ENCODE assay signal across 8 mouse cellular contexts in the genomic region with DNA sequence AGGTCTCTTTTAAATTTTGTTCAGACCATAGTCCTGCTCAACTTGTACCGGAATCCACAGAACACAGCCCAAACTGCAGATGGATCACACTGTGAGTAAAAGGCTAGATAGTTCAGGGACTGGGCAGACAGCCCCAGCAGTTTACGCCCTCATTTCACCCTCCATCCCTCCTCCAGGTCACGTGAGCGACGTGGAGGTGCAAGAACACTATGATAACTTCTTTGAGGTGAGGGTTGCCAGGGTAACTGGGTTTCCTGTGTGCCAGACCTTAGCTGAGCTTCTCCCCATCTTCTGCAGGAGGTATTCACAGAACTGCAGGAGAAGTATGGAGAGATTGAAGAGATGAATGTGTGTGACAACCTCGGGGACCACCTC. TPM values are rescaled to one million over a fixed set of nuclear protein-coding genes. Genes with fewer than 3 reads are reported as not detected.
DNase-seq lines count a peak whose midpoint lies in the region; ATAC-seq and TF ChIP-seq lines count a peak whose summit lies in the region.

No protein-coding gene starts in this region.

- H3K27ac ChIP-seq in kidney, embryonic 16.5 days (ENCODE audit: low read length), result peak overlapping the region; percentile 99; the same call in 1 of the 2 replicates
- no peak overlapping the region for H3K27ac ChIP-seq in bone marrow macrophage, adult 2 months (ENCODE audit: insufficient read depth, low read depth, low read length)
- H3K27ac ChIP-seq in neural tube, embryonic 12.5 days, result no peak overlapping the region

- no peaks in the 10 kb centered on the region for H3K9me3 ChIP-seq in kidney, embryonic 16.5 days (ENCODE audit: low read length)
- H3K9me3 ChIP-seq in neural tube, embryonic 12.5 days, result no peaks in the 10 kb centered on the region

- DNase-seq in kidney, adult 8-10 months, result no peak
- no peak for DNase-seq in adrenal gland, adult (ENCODE audit: inconsistent age in 2 of 2, low spot score in 1 of 2)
- no peak for DNase-seq in cerebellum, postnatal 10 days
- no peak for DNase-seq in cerebellum, adult 11 months

- H3K27me3 ChIP-seq in kidney, embryonic 16.5 days (ENCODE audit: insufficient read depth, low read length), result no peaks in the 10 kb centered on the region
- no peaks in the 10 kb centered on the region for H3K27me3 ChIP-seq in neural tube, embryonic 12.5 days (replicated peaks)

- ATAC-seq in kidney, embryonic 16.5 days (ENCODE audit: low FRiP score, low TSS enrichment), result no peak
- peak; percentile 48 for ATAC-seq in inflammation-experienced regulatory T-cells, adult 6 months
- no peak for ATAC-seq in neural tube, embryonic 12.5 days (ENCODE audit: low FRiP score, low read depth)

- no peak for TF ChIP-seq CTCF in bone marrow macrophage, adult 2 months (IDR thresholded peaks at IDR 0.05; ENCODE audit: low read depth, low read length)

- H3K4me2 ChIP-seq in kidney, embryonic 16.5 days (replicated peaks; ENCODE audit: low read depth, low read length), result peak overlapping the region; percentile 56
- H3K4me2 ChIP-seq in neural tube, embryonic 12.5 days (replicated peaks), result peak overlapping the region; percentile 81

- H3K36me3 ChIP-seq in kidney, embryonic 16.5 days (ENCODE audit: insufficient read depth, low read length), result peaks cover 35% of the 10 kb centered on the region
- peaks cover 35% of the 10 kb centered on the region for H3K36me3 ChIP-seq in neural tube, embryonic 12.5 days

- peak overlapping the region; percentile 89 for H3K9ac ChIP-seq in kidney, embryonic 16.5 days (replicated peaks; ENCODE audit: low read length)
- H3K9ac ChIP-seq in neural tube, embryonic 12.5 days, result peak overlapping the region; percentile 70

- WGBS in kidney, embryonic 16.5 days, result 21% methylated on average over 6 of the region's 6 CpGs
- 24% methylated on average over 6 of the region's 6 CpGs for WGBS in neural tube, embryonic 12.5 days

- no peak for TF ChIP-seq POLR2A in bone marrow macrophage, adult 2 months (IDR thresholded peaks at IDR 0.05; ENCODE audit: borderline replicate concordance, low read depth, low read length)

- peaks cover 7% of the 10 kb centered on the region for H3K4me1 ChIP-seq in kidney, embryonic 16.5 days (ENCODE audit: insufficient read depth, low read length)
- peaks cover 9% of the 10 kb centered on the region for H3K4me1 ChIP-seq in bone marrow macrophage, adult 2 months (ENCODE audit: control insufficient read depth, insufficient read depth, low read length)
- peaks cover 19% of the 10 kb centered on the region for H3K4me1 ChIP-seq in neural tube, embryonic 12.5 days

- peak overlapping the region; percentile 82 for H3K4me3 ChIP-seq in kidney, embryonic 16.5 days (ENCODE audit: low read length)
- H3K4me3 ChIP-seq in bone marrow macrophage, adult 2 months (ENCODE audit: insufficient read depth, low read length), result peak overlapping the region; percentile 69
- peak overlapping the region; percentile 74 for H3K4me3 ChIP-seq in neural tube, embryonic 12.5 days

RNA-seq across cellular contexts. Expression of gene Psenen, which starts 0.5 kb away (rescaled TPM):
- polyA plus RNA-seq in kidney, embryonic 16.5 days (2015; fragmentation: Nextera tagmentation; extraction: Ambion mirVana), result 142 and 148 TPM in 2 replicates
- 204 and 236 TPM in 2 replicates for polyA plus RNA-seq in bone marrow macrophage, adult 2 months (2012; ENCODE audit: insufficient read depth, insufficient read length, missing spikeins)
- polyA plus RNA-seq in inflammation-experienced regulatory T-cells, adult 6 months (2017; shearing (Covaris generic)), result 100 to 1,000 TPM; 271 to 363 (median 299) TPM
- polyA plus RNA-seq in neural tube, embryonic 12.5 days (2016; fragmentation: Nextera tagmentation; extraction: Ambion mirVana), result 137 and 143 TPM in 2 replicates

RNA-seq across cellular contexts. Expression of gene Gm49396, which starts 0.7 kb away (rescaled TPM):
- polyA plus RNA-seq in kidney, embryonic 16.5 days (2015; fragmentation: Nextera tagmentation; extraction: Ambion mirVana), result 18.2 and 18.9 TPM in 2 replicates
- 7.9 and 12.2 TPM in 2 replicates for polyA plus RNA-seq in bone marrow macrophage, adult 2 months (2012; ENCODE audit: insufficient read depth, insufficient read length, missing spikeins)
- polyA plus RNA-seq in inflammation-experienced regulatory T-cells, adult 6 months (2017; shearing (Covaris generic)), result 10 to 100 TPM; 45.7 to 85.3 (median 82.8) TPM
- polyA plus RNA-seq in neural tube, embryonic 12.5 days (2016; fragmentation: Nextera tagmentation; extraction: Ambion mirVana), result 16.2 and 17.1 TPM in 2 replicates

RNA-seq across cellular contexts. Expression of gene U2af1l4, which starts 0.8 kb away (rescaled TPM):
- 91.6 and 99.4 TPM in 2 replicates for polyA plus RNA-seq in kidney, embryonic 16.5 days (2015; fragmentation: Nextera tagmentation; extraction: Ambion mirVana)
- polyA plus RNA-seq in bone marrow macrophage, adult 2 months (2012; ENCODE audit: insufficient read depth, insufficient read length, missing spikeins), result 62.1 and 74.5 TPM in 2 replicates
- 10 to 100 TPM; 56.1 to 60.5 (median 60.0) TPM for polyA plus RNA-seq in inflammation-experienced regulatory T-cells, adult 6 months (2017; shearing (Covaris generic))
- 83.8 and 87.9 TPM in 2 replicates for polyA plus RNA-seq in neural tube, embryonic 12.5 days (2016; fragmentation: Nextera tagmentation; extraction: Ambion mirVana)

RNA-seq across cellular contexts. Expression of gene Igflr1, which starts 1.3 kb away (rescaled TPM):
- polyA plus RNA-seq in kidney, embryonic 16.5 days (2015; fragmentation: Nextera tagmentation; extraction: Ambion mirVana), result 6.0 and 8.7 TPM in 2 replicates
- 1.3 and 2.1 TPM in 2 replicates for polyA plus RNA-seq in bone marrow macrophage, adult 2 months (2012; ENCODE audit: insufficient read depth, insufficient read length, missing spikeins)
- 100 to 1,000 TPM; 118 to 196 (median 157) TPM for polyA plus RNA-seq in inflammation-experienced regulatory T-cells, adult 6 months (2017; shearing (Covaris generic))
- polyA plus RNA-seq in neural tube, embryonic 12.5 days (2016; fragmentation: Nextera tagmentation; extraction: Ambion mirVana), result 4.1 and 5.7 TPM in 2 replicates

RNA-seq across cellular contexts. Expression of gene Lin37, which starts 4.3 kb away (rescaled TPM):
- 47.0 and 48.1 TPM in 2 replicates for polyA plus RNA-seq in kidney, embryonic 16.5 days (2015; fragmentation: Nextera tagmentation; extraction: Ambion mirVana)
- 29.6 and 44.3 TPM in 2 replicates for polyA plus RNA-seq in bone marrow macrophage, adult 2 months (2012; ENCODE audit: insufficient read depth, insufficient read length, missing spikeins)
- polyA plus RNA-seq in inflammation-experienced regulatory T-cells, adult 6 months (2017; shearing (Covaris generic)), result 100 to 1,000 TPM in 2 of 3 experiments, 10 to 100 TPM in 1; 94.5 to 112 (median 109) TPM
- 52.8 and 53.4 TPM in 2 replicates for polyA plus RNA-seq in neural tube, embryonic 12.5 days (2016; fragmentation: Nextera tagmentation; extraction: Ambion mirVana)
